Mouse (Mus musculus): ENCODE data around the gene Gm20683. TPM values are rescaled to one million over a fixed set of nuclear protein-coding genes. Genes with fewer than 3 reads are reported as not detected.

Gene Gm20683
- polyA plus RNA-seq, 1 experiment from 2014 or later, result 13.1 TPM

Small RNA genes within 50 kb of the gene (microRNA-seq; reads per million reads assigned to microRNA genes)
- gene Mir3082, result not detected

Other genes with a start within 250 kb of the Gm20683 start
- gene Gng13, start 124.6 kb downstream of the Gm20683 start, polyA plus RNA-seq (2015; fragmentation: Nextera tagmentation; extraction: Ambion mirVana), result 25.0 and 25.7 TPM in 2 replicates
- gene Chtf18, start 114.3 kb downstream of the Gm20683 start, polyA plus RNA-seq (2015; fragmentation: Nextera tagmentation; extraction: Ambion mirVana), result 3.3 and 3.6 TPM in 2 replicates
- gene Rpusd1, start 114.1 kb downstream of the Gm20683 start, polyA plus RNA-seq (2015; fragmentation: Nextera tagmentation; extraction: Ambion mirVana), result 28.2 and 33.0 TPM in 2 replicates
- gene Mslnl, start 105.7 kb downstream of the Gm20683 start, polyA plus RNA-seq (2015; fragmentation: Nextera tagmentation; extraction: Ambion mirVana), result not detected in 2 replicates
- 4.9 and 9.2 TPM in 2 replicates for gene Msln, start 87.4 kb downstream of the Gm20683 start, polyA plus RNA-seq (2015; fragmentation: Nextera tagmentation; extraction: Ambion mirVana)
- 22.1 and 26.8 TPM in 2 replicates for gene Narfl, start 68.0 kb downstream of the Gm20683 start, polyA plus RNA-seq (2015; fragmentation: Nextera tagmentation; extraction: Ambion mirVana)
- 239 and 280 TPM in 2 replicates for gene Haghl, start 56.1 kb downstream of the Gm20683 start, polyA plus RNA-seq (2015; fragmentation: Nextera tagmentation; extraction: Ambion mirVana)
- gene Ccdc78, start 55.2 kb downstream of the Gm20683 start, polyA plus RNA-seq (2015; fragmentation: Nextera tagmentation; extraction: Ambion mirVana), result 0.57 and 0.65 TPM in 2 replicates
- 114 and 116 TPM in 2 replicates for gene Fam173a, start 48.9 kb downstream of the Gm20683 start, polyA plus RNA-seq (2015; fragmentation: Nextera tagmentation; extraction: Ambion mirVana)
- 3.6 and 5.2 TPM in 2 replicates for gene AC134908.4, start 46.1 kb downstream of the Gm20683 start, polyA plus RNA-seq (2015; fragmentation: Nextera tagmentation; extraction: Ambion mirVana)
- gene Metrn, start 44.6 kb downstream of the Gm20683 start, polyA plus RNA-seq (2015; fragmentation: Nextera tagmentation; extraction: Ambion mirVana), result 120 and 140 TPM in 2 replicates
- 55.3 and 58.9 TPM in 2 replicates for gene Fbxl16, start 32.7 kb downstream of the Gm20683 start, polyA plus RNA-seq (2015; fragmentation: Nextera tagmentation; extraction: Ambion mirVana)
- 21.0 and 21.7 TPM in 2 replicates for gene Wdr24, start 18.1 kb downstream of the Gm20683 start, polyA plus RNA-seq (2015; fragmentation: Nextera tagmentation; extraction: Ambion mirVana)
- 37.1 and 44.5 TPM in 2 replicates for gene Jmjd8, start 12.9 kb downstream of the Gm20683 start, polyA plus RNA-seq (2015; fragmentation: Nextera tagmentation; extraction: Ambion mirVana)
- 354 and 408 TPM in 2 replicates for gene Stub1, start 8.4 kb downstream of the Gm20683 start, polyA plus RNA-seq (2015; fragmentation: Nextera tagmentation; extraction: Ambion mirVana)
- gene Rhbdl1, start 4.5 kb downstream of the Gm20683 start, polyA plus RNA-seq (2015; fragmentation: Nextera tagmentation; extraction: Ambion mirVana), result 89.7 and 104 TPM in 2 replicates
- gene Rhot2, start 3.1 kb upstream of the Gm20683 start, polyA plus RNA-seq (2015; fragmentation: Nextera tagmentation; extraction: Ambion mirVana), result 13.5 and 19.5 TPM in 2 replicates
- 9.4 and 12.7 TPM in 2 replicates for gene Wdr90, start 19.7 kb upstream of the Gm20683 start, polyA plus RNA-seq (2015; fragmentation: Nextera tagmentation; extraction: Ambion mirVana)
- 64.6 and 66.2 TPM in 2 replicates for gene Mcrip2, start 27.0 kb upstream of the Gm20683 start, polyA plus RNA-seq (2015; fragmentation: Nextera tagmentation; extraction: Ambion mirVana)
- 81.0 and 83.3 TPM in 2 replicates for gene Mettl26, start 33.3 kb upstream of the Gm20683 start, polyA plus RNA-seq (2015; fragmentation: Nextera tagmentation; extraction: Ambion mirVana)
- 0.27 and 0.46 TPM in 2 replicates for gene Wfikkn1, start 39.1 kb upstream of the Gm20683 start, polyA plus RNA-seq (2015; fragmentation: Nextera tagmentation; extraction: Ambion mirVana)
- gene Rab40c, start 78.0 kb upstream of the Gm20683 start, polyA plus RNA-seq (2015; fragmentation: Nextera tagmentation; extraction: Ambion mirVana), result 37.8 and 40.6 TPM in 2 replicates
- 60.7 and 77.8 TPM in 2 replicates for gene Pigq, start 103.2 kb upstream of the Gm20683 start, polyA plus RNA-seq (2015; fragmentation: Nextera tagmentation; extraction: Ambion mirVana)
- not detected in 2 replicates for gene Nhlrc4, start 103.2 kb upstream of the Gm20683 start, polyA plus RNA-seq (2015; fragmentation: Nextera tagmentation; extraction: Ambion mirVana)
- gene A930017K11Rik, start 110.8 kb upstream of the Gm20683 start, polyA plus RNA-seq (2015; fragmentation: Nextera tagmentation; extraction: Ambion mirVana), result 0.19 TPM in 1 of 2 replicates, not detected in the other
- gene Capn15, start 144.0 kb upstream of the Gm20683 start, polyA plus RNA-seq (2015; fragmentation: Nextera tagmentation; extraction: Ambion mirVana), result 14.2 and 17.7 TPM in 2 replicates
- 17.1 and 17.8 TPM in 2 replicates for gene Rab11fip3, start 227.8 kb upstream of the Gm20683 start, polyA plus RNA-seq (2015; fragmentation: Nextera tagmentation; extraction: Ambion mirVana)
- 38.7 and 44.3 TPM in 2 replicates for gene Decr2, start 248.6 kb upstream of the Gm20683 start, polyA plus RNA-seq (2015; fragmentation: Nextera tagmentation; extraction: Ambion mirVana)

All from neural tube, postnatal 0 days (tissue).